Mouse (Mus musculus) brain, embryonic 14.5 days (tissue): ENCODE data around the gene Trmt61a. TPM values are rescaled to one million over a fixed set of nuclear protein-coding genes. Genes with fewer than 3 reads are reported as not detected.
"Not testable (repeated sequence)": the region's sequence is repeated elsewhere in the genome, so short reads cannot be mapped to it uniquely, and the experiment has no call there.

Source experiments
- DNase-seq: peaks from one replicate; pipeline ENCODE4 v3.0.0-alpha.2; 2011; ENCODE audit warnings: low read depth
- CTCF ChIP-seq: fragments of 200-500 bp; IDR thresholded peaks from 2 replicates; pipeline ENCODE4 v1.5.1; 2012; ENCODE audit warnings: inconsistent platforms, mild to moderate bottlenecking, moderate library complexity, borderline replicate concordance; ENCODE audit not compliant: insufficient read depth, insufficient read length; ENCODE audit errors: extremely low read depth
- POLR2A ChIP-seq: fragments of 200-500 bp; IDR thresholded peaks from 2 replicates; pipeline ENCODE4 v1.6.1; 2012; ENCODE audit warnings: mild to moderate bottlenecking, inconsistent platforms, borderline replicate concordance; ENCODE audit not compliant: poor library complexity, insufficient read depth, insufficient read length, severe bottlenecking; ENCODE audit errors: extremely low read depth
- polyA plus RNA-seq: library from polyadenylated mRNA; depleted of rRNA; stranded (reverse); fragments of >200 nt; gene quantifications from 2 replicates; pipeline ENCODE4 v1.2.3, GENCODE M21; 2012

Gene Trmt61a
- polyA plus RNA-seq, 1 experiment, result 21.9 TPM

GRCm38 (mm10) chr12:111710091-111710490, 32.2 kb downstream of the Trmt61a start:
- TF ChIP-seq CTCF (no peak), POLR2A (no peak)

GRCm38 (mm10) chr12:111712476-111712875, 34.6 kb downstream of the Trmt61a start:
- no peak for TF ChIP-seq CTCF
- TF ChIP-seq POLR2A, result no peak
- DNase-seq, result peak; percentile 22

More at GRCm38 (mm10) chr12:111710091-111710490, 32.2 kb downstream of the Trmt61a start:
- DNase-seq, result no peak

GRCm38 (mm10) chr12:111713004-111713651, 35.2 kb downstream of the Trmt61a start, which contains the start of the genes Bag5 and Apopt1:
Gene Bag5 (minus strand): TSS chr12:111713257.
Gene Apopt1 (plus strand): TSS chr12:111713261.
- peak; percentile 98 for DNase-seq
- TF ChIP-seq CTCF (no peak), POLR2A (peak; percentile 83)

- DNase-seq, result not testable (repeated sequence)
Observed at GRCm38 (mm10) chr12:111713880-111714279, 36.0 kb downstream of the Trmt61a start.

DNA sequence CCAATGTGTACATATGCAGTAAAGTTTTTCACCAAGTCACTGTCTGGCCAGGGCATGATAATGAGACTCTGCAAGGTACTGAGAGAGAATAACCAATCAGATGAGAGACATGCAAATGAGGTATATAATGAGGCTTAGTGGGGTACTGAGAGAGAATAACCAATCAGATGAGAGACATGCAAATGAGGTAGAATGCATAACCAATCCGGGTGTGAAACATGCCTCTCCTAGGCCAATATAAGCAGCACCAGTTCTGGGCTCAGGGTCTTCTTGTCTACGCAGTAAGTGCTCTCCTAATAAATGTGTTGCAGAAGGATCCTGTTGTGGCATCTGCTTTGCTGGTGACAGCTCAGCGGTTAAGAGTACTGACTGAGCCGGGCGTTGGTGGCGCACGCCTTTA, 38.6 kb downstream of the Trmt61a start:
- TF ChIP-seq POLR2A, result no peak
- TF ChIP-seq CTCF, result no peak
- no peak for DNase-seq

DNA sequence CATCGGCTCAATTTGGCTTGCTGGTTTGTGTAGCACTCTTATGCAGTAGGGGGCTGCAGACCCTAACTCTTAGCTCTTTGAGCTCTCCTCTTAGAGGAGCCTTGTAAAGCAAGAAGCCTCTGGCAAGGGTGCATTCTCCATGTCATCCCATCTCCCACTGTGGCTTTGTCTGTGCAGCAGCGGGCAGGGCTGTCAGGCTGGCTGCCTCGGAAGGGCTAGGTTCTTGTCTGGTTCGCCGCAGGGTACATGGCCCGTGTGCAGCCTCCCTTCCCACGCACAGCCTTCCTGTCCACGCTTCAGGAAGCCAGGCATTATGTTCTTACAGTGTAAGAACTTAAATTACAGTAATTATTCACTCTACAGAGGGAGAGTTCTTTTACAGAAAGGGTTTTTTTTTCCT, 40.8 kb downstream of the Trmt61a start:
- peak; percentile 34 for DNase-seq
- TF ChIP-seq POLR2A (no peak), CTCF (no peak)

- no peak for DNase-seq
- TF ChIP-seq POLR2A (no peak), CTCF (no peak)
Observed at GRCm38 (mm10) chr12:111720222-111720621, 42.3 kb downstream of the Trmt61a start.

DNA sequence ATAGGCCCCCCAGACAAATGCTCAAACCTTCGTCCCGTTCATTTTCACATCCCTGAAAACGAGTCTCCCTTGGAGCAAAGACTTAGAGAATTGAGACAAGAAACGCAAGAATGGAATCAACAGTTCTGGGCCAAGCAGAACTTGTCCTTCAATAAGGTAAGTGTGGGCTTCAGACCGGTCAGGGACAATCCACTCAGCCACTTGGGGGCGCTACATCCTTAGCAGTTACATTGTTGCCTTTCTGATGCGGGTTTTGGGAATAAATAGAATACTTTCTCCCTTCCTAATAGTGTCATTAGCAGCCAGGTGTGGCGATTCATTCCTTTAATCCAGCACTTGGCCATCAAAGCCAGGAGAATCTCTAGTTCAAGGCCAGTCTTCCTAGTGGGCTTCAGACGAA, 44.7 kb downstream of the Trmt61a start:
- no peak for DNase-seq
- TF ChIP-seq CTCF (peak; percentile 46; the same call in 1 of the 2 replicates), POLR2A (no peak)

DNA sequence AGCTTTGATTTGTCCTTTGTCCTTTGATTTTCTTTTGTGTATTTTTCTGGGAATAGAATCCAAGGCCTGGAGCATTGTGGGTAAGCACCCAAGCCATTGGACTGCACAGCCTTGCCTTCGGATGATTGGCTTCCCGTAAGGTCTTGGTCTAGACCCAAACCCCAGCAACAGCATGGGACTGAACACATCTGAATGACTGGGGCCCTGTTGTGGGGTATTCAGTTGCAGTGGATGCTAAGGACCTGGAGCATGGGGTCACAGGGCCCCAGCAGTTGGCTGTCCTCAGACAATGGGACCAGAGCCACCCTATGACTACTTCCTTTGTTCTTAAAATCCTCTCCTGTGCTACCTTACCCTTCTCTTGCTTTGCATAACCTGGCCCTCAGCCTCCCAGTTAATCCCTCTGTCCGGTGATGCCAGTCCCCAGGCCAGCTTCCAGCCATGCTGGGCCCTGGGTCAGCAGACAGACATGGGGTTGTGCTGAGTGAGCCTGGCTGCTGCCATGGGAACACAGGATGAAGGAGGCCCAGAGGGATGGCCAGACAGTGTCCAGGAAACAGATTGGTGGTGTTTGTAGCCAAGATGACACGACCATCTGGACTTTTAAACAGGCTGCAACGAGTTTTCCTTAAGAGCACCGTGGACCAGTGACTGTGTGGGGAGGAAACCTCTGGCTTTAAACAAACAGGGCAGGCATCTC, 46.9 kb downstream of the Trmt61a start:
- peak; percentile 56 for DNase-seq
- TF ChIP-seq POLR2A (no peak), CTCF (no peak)

- no peak for DNase-seq
Observed at GRCm38 (mm10) chr12:111725338-111726121, 47.6 kb downstream of the Trmt61a start.

GRCm38 (mm10) chr12:111726122-111726463, 48.2 kb downstream of the Trmt61a start:
- no peak for DNase-seq
- TF ChIP-seq CTCF (no peak), POLR2A (no peak)

More at GRCm38 (mm10) chr12:111725338-111726121, 47.6 kb downstream of the Trmt61a start:
- no peak for TF ChIP-seq POLR2A
- no peak for TF ChIP-seq CTCF

GRCm38 (mm10) chr12:111727956-111728355, 50.1 kb downstream of the Trmt61a start:
- DNase-seq, result no peak
- no peak for TF ChIP-seq POLR2A
- TF ChIP-seq CTCF, result no peak
